Mouse (Mus musculus) intestine, embryonic 14.5 days (tissue): Measurements from ENCODE around the gene S100a5. TPM values are rescaled to one million over a fixed set of nuclear protein-coding genes. Genes with fewer than 3 reads are reported as not detected.

Experiments
- ATAC-seq: fragments of 200-750 bp; cut with Nextera tagmentation; replicated peaks from 2 replicates; pipeline ENCODE4 v1.8.0; 2017; ENCODE audit warnings: low read depth, moderate number of reproducible peaks, moderate TSS enrichment, moderate library complexity; ENCODE audit not compliant: low FRiP score, low TSS enrichment
- DNase-seq: peaks from one replicate; pipeline ENCODE4 v3.0.0-alpha.2; 2018; ENCODE audit warnings: low spot score
- H3K27ac ChIP-seq: fragments of 300-500 bp; sonication (generic); 2 replicates; pipeline ENCODE4 v1.5.1; 2014; ENCODE audit warnings: low read depth, mild to moderate bottlenecking, control low read depth
- H3K27me3 ChIP-seq: fragments of 300-500 bp; sonication (generic); replicated peaks from 2 replicates; pipeline ENCODE4 v1.6.1; 2014; ENCODE audit warnings: low read length, control low read depth; ENCODE audit not compliant: control insufficient read depth, insufficient read depth
- H3K36me3 ChIP-seq: fragments of 300-500 bp; sonication (generic); 2 replicates; pipeline ENCODE4 v1.6.1; 2014; ENCODE audit warnings: low read length, control low read depth; ENCODE audit not compliant: control insufficient read depth, insufficient read depth
- H3K4me1 ChIP-seq: fragments of 300-500 bp; sonication (generic); replicated peaks from 2 replicates; pipeline ENCODE4 v1.6.1; 2014; ENCODE audit warnings: low read length, control low read depth, mixed read lengths; ENCODE audit not compliant: control insufficient read depth, insufficient read depth
- H3K4me2 ChIP-seq: fragments of 300-500 bp; sonication (generic); 2 replicates; pipeline ENCODE4 v1.6.1; 2014; ENCODE audit warnings: low read length
- H3K4me3 ChIP-seq: fragments of 300-500 bp; sonication (generic); 2 replicates; pipeline ENCODE4 v1.5.1; 2014; ENCODE audit warnings: low read depth, low read length, control low read depth, mixed read lengths
- H3K9ac ChIP-seq: fragments of 300-500 bp; sonication (generic); 2 replicates; pipeline ENCODE4 v1.6.1; 2014; ENCODE audit warnings: mild to moderate bottlenecking, low read length
- H3K9me3 ChIP-seq: fragments of 300-500 bp; sonication (generic); 2 replicates; pipeline ENCODE4 v1.6.1; 2016; ENCODE audit warnings: low read length, control low read depth; ENCODE audit not compliant: control insufficient read depth
- WGBS: fragments of 180-500 bp; shearing (Covaris S2); extraction: QIAGEN DNeasy Blood & Tissue Kit; methylation state at CpG from one replicate; pipeline ENCODE4 v1.1.7; 2014; 5-methylcytosine and 5-hydroxymethylcytosine counted together
- polyA plus RNA-seq: library from polyadenylated mRNA; unstranded; fragments of >200 nt; fragmentation: Nextera tagmentation; extraction: Ambion mirVana; gene quantifications from 2 replicates; pipeline ENCODE4 v1.2.1, GENCODE M21; 2014

The S100a5 gene
- polyA plus RNA-seq, 1 experiment from 2014 or later = 8.6 TPM

- H3K4me1 ChIP-seq = peaks cover 7% of the 10 kb centered on the region
- no peaks in the 10 kb centered on the region for H3K36me3 ChIP-seq
- no peaks in the 10 kb centered on the region for H3K9me3 ChIP-seq
- ATAC-seq (0 out of 2 replicates have a peak, but pooled peaks have one; percentile 8), DNase-seq (no peak)
- H3K9ac ChIP-seq = no peak overlapping the region
- H3K27me3 ChIP-seq = no peaks in the 10 kb centered on the region
- H3K4me2 ChIP-seq = no peak overlapping the region
- WGBS = 37% methylated on average over 3 of the region's 3 CpGs
- no peak overlapping the region for H3K4me3 ChIP-seq
- no peak overlapping the region; the same call in 1 of the 2 replicates for H3K27ac ChIP-seq
These were observed 24.4 kb upstream of the S100a5 start for GRCm38 (mm10) chr3:90583893-90584292.

- no peaks in the 10 kb centered on the region for H3K9me3 ChIP-seq
- ATAC-seq (peak; percentile 28), DNase-seq (peak; percentile 76)
- H3K4me1 ChIP-seq = peaks cover 7% of the 10 kb centered on the region
- 29% methylated on average over 5 of the region's 5 CpGs for WGBS
- no peak overlapping the region for H3K4me3 ChIP-seq
- no peaks in the 10 kb centered on the region for H3K36me3 ChIP-seq
- H3K4me2 ChIP-seq = no peak overlapping the region
- 0 out of 2 replicates have a peak overlapping the region, but pooled peaks have one; percentile 69 for H3K27ac ChIP-seq
- H3K27me3 ChIP-seq = no peaks in the 10 kb centered on the region
- no peak overlapping the region for H3K9ac ChIP-seq
These were observed 22.7 kb upstream of the S100a5 start for GRCm38 (mm10) chr3:90585595-90585994.

GRCm38 (mm10) chr3:90586016-90586643 is 22.2 kb upstream of the S100a5 start:
- Histone ChIP-seq H3K9ac (no peak overlapping the region), H3K4me1 (peaks cover 7% of the 10 kb centered on the region), H3K27me3 (no peaks in the 10 kb centered on the region), H3K4me3 (no peak overlapping the region), H3K4me2 (no peak overlapping the region), H3K36me3 (no peaks in the 10 kb centered on the region), H3K27ac (peak overlapping the region; percentile 69), H3K9me3 (no peaks in the 10 kb centered on the region)
- ATAC-seq (no peak), DNase-seq (no peak)
- WGBS = 88% methylated on average over 15 of the region's 15 CpGs

GRCm38 (mm10) chr3:90586906-90587305 is 21.4 kb upstream of the S100a5 start:
- no peak overlapping the region for H3K4me2 ChIP-seq
- no peaks in the 10 kb centered on the region for H3K9me3 ChIP-seq
- H3K4me1 ChIP-seq = peaks cover 7% of the 10 kb centered on the region
- peak overlapping the region; percentile 69 for H3K27ac ChIP-seq
- no peaks in the 10 kb centered on the region for H3K36me3 ChIP-seq
- no peak overlapping the region for H3K4me3 ChIP-seq
- ATAC-seq (peak; percentile 79), DNase-seq (peak; percentile 73)
- 50% methylated on average over 10 of the region's 10 CpGs for WGBS
- no peaks in the 10 kb centered on the region for H3K27me3 ChIP-seq
- H3K9ac ChIP-seq = no peak overlapping the region

GRCm38 (mm10) chr3:90587361-90588101 is 20.8 kb upstream of the S100a5 start:
- peaks cover 7% of the 10 kb centered on the region for H3K4me1 ChIP-seq
- no peak overlapping the region for H3K9ac ChIP-seq
- no peak overlapping the region for H3K4me3 ChIP-seq
- no peak for DNase-seq
- no peaks in the 10 kb centered on the region for H3K9me3 ChIP-seq
- no peaks in the 10 kb centered on the region for H3K36me3 ChIP-seq
- H3K4me2 ChIP-seq = no peak overlapping the region
- no peak for ATAC-seq
- 87% methylated on average over 14 of the region's 14 CpGs for WGBS
- H3K27ac ChIP-seq = peak overlapping the region; percentile 69
- H3K27me3 ChIP-seq = no peaks in the 10 kb centered on the region

GRCm38 (mm10) chr3:90589390-90589789 is 18.9 kb upstream of the S100a5 start:
- 74% methylated on average over 6 of the region's 6 CpGs for WGBS
- ATAC-seq = no peak
- H3K4me1 ChIP-seq = no peaks in the 10 kb centered on the region; the same call in 1 of the 2 replicates
- no peak overlapping the region for H3K27ac ChIP-seq
- H3K36me3 ChIP-seq = no peaks in the 10 kb centered on the region
- no peak overlapping the region for H3K4me2 ChIP-seq
- no peak for DNase-seq
- no peaks in the 10 kb centered on the region for H3K27me3 ChIP-seq
- no peak overlapping the region for H3K4me3 ChIP-seq
- no peaks in the 10 kb centered on the region for H3K9me3 ChIP-seq
- H3K9ac ChIP-seq = no peak overlapping the region

GRCm38 (mm10) chr3:90589947-90590346 is 18.4 kb upstream of the S100a5 start, which contains the start of gene S100a2:
Gene S100a2 (plus strand): TSS chr3:90590247.
- Histone ChIP-seq H3K9ac (no peak within 1 kb of the TSS), H3K4me1 (no peaks in the 10 kb centered on the region; the same call in 1 of the 2 replicates), H3K36me3 (no peaks in the 10 kb centered on the region), H3K4me3 (no peak within 1 kb of the TSS), H3K9me3 (no peaks in the 10 kb centered on the region), H3K27me3 (no peaks in the 10 kb centered on the region), H3K4me2 (no peak within 1 kb of the TSS), H3K27ac (no peak within 1 kb of the TSS)
- 88% methylated on average over 8 of the region's 8 CpGs for WGBS
- ATAC-seq (no peak), DNase-seq (no peak)

- DNase-seq (no peak), ATAC-seq (no peak)
- H3K27ac ChIP-seq = no peak overlapping the region
- H3K9me3 ChIP-seq = no peaks in the 10 kb centered on the region
- H3K9ac ChIP-seq = no peak overlapping the region
- H3K36me3 ChIP-seq = no peaks in the 10 kb centered on the region
- H3K27me3 ChIP-seq = no peaks in the 10 kb centered on the region
- WGBS = 73% methylated on average over 1 of the region's 1 CpGs
- no peaks in the 10 kb centered on the region for H3K4me1 ChIP-seq
- no peak overlapping the region for H3K4me3 ChIP-seq
- no peak overlapping the region for H3K4me2 ChIP-seq
These were observed 13.9 kb upstream of the S100a5 start for GRCm38 (mm10) chr3:90594466-90594865.
